Mouse (Mus musculus) C2C12 (cell line): ENCODE results near the gene Ddx52.

Experiments used
- CTCF ChIP-seq: IDR thresholded peaks from one replicate; pipeline ENCODE4 v1.5.1; 2011; ENCODE audit not compliant: control insufficient read depth, insufficient read depth, insufficient read length
- MAX ChIP-seq: IDR thresholded peaks from one replicate; pipeline ENCODE4 v1.6.1; 2011; ENCODE audit warnings: mild to moderate bottlenecking, control low read depth
- MYOD1 ChIP-seq: IDR thresholded peaks from one replicate; pipeline ENCODE4 v1.6.1; 2011; ENCODE audit warnings: low read depth; ENCODE audit not compliant: control insufficient read depth, insufficient read length
- USF1 ChIP-seq: IDR thresholded peaks from one replicate; pipeline ENCODE4 v1.6.1; 2011; ENCODE audit warnings: low read depth, mild to moderate bottlenecking, control low read depth, moderate library complexity

DNA sequence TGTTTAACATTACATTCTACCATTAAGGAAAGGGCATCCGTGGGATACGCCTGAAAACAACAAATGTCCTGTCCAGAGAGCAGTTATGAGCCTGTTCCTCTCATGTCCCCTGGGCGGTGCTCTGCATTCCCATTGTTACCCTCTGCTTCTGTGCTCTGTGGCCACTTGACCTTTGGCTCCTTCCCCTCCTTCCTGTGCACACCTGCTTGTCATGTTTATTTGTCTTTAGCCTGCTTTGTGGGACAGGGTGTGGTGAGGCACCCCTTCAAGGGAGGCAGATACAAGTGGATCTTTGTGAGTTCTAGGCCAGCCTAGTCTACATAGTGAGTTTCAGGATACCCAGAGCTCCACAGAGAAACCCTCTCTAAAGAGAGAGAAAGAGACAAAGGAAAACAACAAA lies 52.6 kb downstream of the Ddx52 start:
- TF ChIP-seq CTCF: no peak
- no peak for TF ChIP-seq USF1
- TF ChIP-seq MYOD1: no peak
- no peak for TF ChIP-seq MAX
